Mouse (Mus musculus): ENCODE measurements around the gene Gxylt1. TPM values are rescaled to one million over a fixed set of nuclear protein-coding genes. Genes with fewer than 3 reads are reported as not detected.

Gxylt1 gene
- total RNA-seq, 1 experiment: 27.7 TPM

- Histone ChIP-seq H3K27ac (ENCODE audit: insufficient read depth, low read depth, low read length, poor library complexity, severe bottlenecking) (no peak overlapping the region), H3K9ac (ENCODE audit: insufficient read depth, low read depth, low read length, poor library complexity, severe bottlenecking) (no peak overlapping the region), H3K4me1 (ENCODE audit: control insufficient read depth in 2 of 2, insufficient read depth in 2 of 2, low read length in 2 of 2, poor library complexity in 1 of 2) (no peaks in the 10 kb centered on the region), H3K4me3 (ENCODE audit: insufficient read depth in 1 of 2, low read depth in 1 of 2, low read length in 2 of 2, poor library complexity in 1 of 2, severe bottlenecking in 1 of 2) (no peak overlapping the region), H3K9me3 (ENCODE audit: control insufficient read depth, insufficient read depth, low read depth, low read length) (no peaks in the 10 kb centered on the region), H3K36me3 (ENCODE audit: control insufficient read depth, insufficient read depth, low read length, poor library complexity, severe bottlenecking) (no peaks in the 10 kb centered on the region)
- TF ChIP-seq HCFC1 (IDR thresholded peaks at IDR 0.05; ENCODE audit: borderline replicate concordance, insufficient read depth, low read length): no peak
- DNase-seq (ENCODE audit: low read depth, low spot score): no peak
- in situ Hi-C loops (cut with MboI; ENCODE audit: low sequenced_read_pairs in 2 of 2, unreplicated experiment in 2 of 2): loop anchor here in 1 of 2 experiments (10.0 kb wide), 1 partner anchor 784 kb away; no protein-coding TSS in a partner anchor
Measured at GRCm38 (mm10) chr15:93228375-93228774, 46.6 kb downstream of the Gxylt1 start.

GRCm38 (mm10) chr15:93227764-93228079 lies 47.3 kb downstream of the Gxylt1 start:
- Histone ChIP-seq H3K4me3 (ENCODE audit: insufficient read depth in 1 of 2, low read depth in 1 of 2, low read length in 2 of 2, poor library complexity in 1 of 2, severe bottlenecking in 1 of 2) (no peak overlapping the region), H3K4me1 (ENCODE audit: control insufficient read depth in 2 of 2, insufficient read depth in 2 of 2, low read length in 2 of 2, poor library complexity in 1 of 2) (no peaks in the 10 kb centered on the region), H3K27ac (ENCODE audit: insufficient read depth, low read depth, low read length, poor library complexity, severe bottlenecking) (no peak overlapping the region), H3K36me3 (ENCODE audit: control insufficient read depth, insufficient read depth, low read length, poor library complexity, severe bottlenecking) (no peaks in the 10 kb centered on the region), H3K9me3 (ENCODE audit: control insufficient read depth, insufficient read depth, low read depth, low read length) (no peaks in the 10 kb centered on the region), H3K9ac (ENCODE audit: insufficient read depth, low read depth, low read length, poor library complexity, severe bottlenecking) (no peak overlapping the region)
- TF ChIP-seq ZC3H11A (IDR thresholded peaks at IDR 0.05; ENCODE audit: borderline replicate concordance, low read depth, low read length): peak; percentile 69; the same call in 1 of the 2 replicates
- no peak for TF ChIP-seq MAFK (IDR thresholded peaks at IDR 0.05; ENCODE audit: insufficient read depth, low read depth, low read length)
- in situ Hi-C loops (cut with MboI; ENCODE audit: low sequenced_read_pairs in 2 of 2, unreplicated experiment in 2 of 2): loop anchor here in 1 of 2 experiments (10.0 kb wide), 1 partner anchor 783 kb away; no protein-coding TSS in a partner anchor
- peak; percentile 25 for DNase-seq (ENCODE audit: low read depth, low spot score)

- no peak overlapping the region for H3K4me3 ChIP-seq (ENCODE audit: insufficient read depth in 1 of 2, low read depth in 1 of 2, low read length in 2 of 2, poor library complexity in 1 of 2, severe bottlenecking in 1 of 2)
- TF ChIP-seq ZNF384 (IDR thresholded peaks at IDR 0.05; ENCODE audit: low read depth, low read length) (no peak), HCFC1 (IDR thresholded peaks at IDR 0.05; ENCODE audit: borderline replicate concordance, insufficient read depth, low read length) (no peak), MAFK (IDR thresholded peaks at IDR 0.05; ENCODE audit: insufficient read depth, low read depth, low read length) (no peak), ZC3H11A (IDR thresholded peaks at IDR 0.05; ENCODE audit: borderline replicate concordance, low read depth, low read length) (no peak), CHD2 (IDR thresholded peaks at IDR 0.05; ENCODE audit: low read depth, low read length) (no peak)
- no peaks in the 10 kb centered on the region for H3K36me3 ChIP-seq (ENCODE audit: control insufficient read depth, insufficient read depth, low read length, poor library complexity, severe bottlenecking)
- H3K27ac ChIP-seq (ENCODE audit: insufficient read depth, low read depth, low read length, poor library complexity, severe bottlenecking): no peak overlapping the region
- no peak overlapping the region for H3K9ac ChIP-seq (ENCODE audit: insufficient read depth, low read depth, low read length, poor library complexity, severe bottlenecking)
- no peaks in the 10 kb centered on the region for H3K9me3 ChIP-seq (ENCODE audit: control insufficient read depth, insufficient read depth, low read depth, low read length)
- in situ Hi-C loops (cut with MboI; ENCODE audit: low sequenced_read_pairs in 2 of 2, unreplicated experiment in 2 of 2): loop anchor here in 1 of 2 experiments (10.0 kb wide), 1 partner anchor 782 kb away; no protein-coding TSS in a partner anchor
- no peak for DNase-seq (ENCODE audit: low read depth, low spot score)
- no peaks in the 10 kb centered on the region for H3K4me1 ChIP-seq (ENCODE audit: control insufficient read depth in 2 of 2, insufficient read depth in 2 of 2, low read length in 2 of 2, poor library complexity in 1 of 2)
Measured at GRCm38 (mm10) chr15:93226930-93227763, 47.8 kb downstream of the Gxylt1 start.

GRCm38 (mm10) chr15:93222475-93222874 lies 52.5 kb downstream of the Gxylt1 start:
- H3K36me3 ChIP-seq (ENCODE audit: control insufficient read depth, insufficient read depth, low read length, poor library complexity, severe bottlenecking): no peaks in the 10 kb centered on the region
- in situ Hi-C loops (cut with MboI; ENCODE audit: low sequenced_read_pairs in 2 of 2, unreplicated experiment in 2 of 2): loop anchor here in 1 of 2 experiments (10.0 kb wide), 1 partner anchor 778 kb away; no protein-coding TSS in a partner anchor
- no peak overlapping the region for H3K4me3 ChIP-seq (ENCODE audit: insufficient read depth in 1 of 2, low read depth in 1 of 2, low read length in 2 of 2, poor library complexity in 1 of 2, severe bottlenecking in 1 of 2)
- no peaks in the 10 kb centered on the region for H3K9me3 ChIP-seq (ENCODE audit: control insufficient read depth, insufficient read depth, low read depth, low read length)
- no peak overlapping the region for H3K9ac ChIP-seq (ENCODE audit: insufficient read depth, low read depth, low read length, poor library complexity, severe bottlenecking)
- TF ChIP-seq CHD2 (IDR thresholded peaks at IDR 0.05; ENCODE audit: low read depth, low read length) (no peak), HCFC1 (IDR thresholded peaks at IDR 0.05; ENCODE audit: borderline replicate concordance, insufficient read depth, low read length) (no peak), ZNF384 (IDR thresholded peaks at IDR 0.05; ENCODE audit: low read depth, low read length) (no peak), ZC3H11A (IDR thresholded peaks at IDR 0.05; ENCODE audit: borderline replicate concordance, low read depth, low read length) (no peak)
- no peaks in the 10 kb centered on the region for H3K4me1 ChIP-seq (ENCODE audit: control insufficient read depth in 2 of 2, insufficient read depth in 2 of 2, low read length in 2 of 2, poor library complexity in 1 of 2)
- no peak overlapping the region for H3K27ac ChIP-seq (ENCODE audit: insufficient read depth, low read depth, low read length, poor library complexity, severe bottlenecking)
- DNase-seq (ENCODE audit: low read depth, low spot score): peak; percentile 25

GRCm38 (mm10) chr15:93212617-93213016 lies 62.4 kb downstream of the Gxylt1 start:
- Histone ChIP-seq H3K4me3 (ENCODE audit: insufficient read depth in 1 of 2, low read depth in 1 of 2, low read length in 2 of 2, poor library complexity in 1 of 2, severe bottlenecking in 1 of 2) (no peak overlapping the region), H3K9ac (ENCODE audit: insufficient read depth, low read depth, low read length, poor library complexity, severe bottlenecking) (no peak overlapping the region), H3K4me1 (ENCODE audit: control insufficient read depth in 2 of 2, insufficient read depth in 2 of 2, low read length in 2 of 2, poor library complexity in 1 of 2) (no peaks in the 10 kb centered on the region), H3K27ac (ENCODE audit: insufficient read depth, low read depth, low read length, poor library complexity, severe bottlenecking) (no peak overlapping the region), H3K36me3 (ENCODE audit: control insufficient read depth, insufficient read depth, low read length, poor library complexity, severe bottlenecking) (no peaks in the 10 kb centered on the region), H3K9me3 (ENCODE audit: control insufficient read depth, insufficient read depth, low read depth, low read length) (no peaks in the 10 kb centered on the region; the same call in 1 of the 2 replicates)
- DNase-seq (ENCODE audit: low read depth, low spot score): no peak
- TF ChIP-seq CHD2 (IDR thresholded peaks at IDR 0.05; ENCODE audit: low read depth, low read length): no peak
- TF ChIP-seq HCFC1 (IDR thresholded peaks at IDR 0.05; ENCODE audit: borderline replicate concordance, insufficient read depth, low read length): no peak
- TF ChIP-seq MAFK (IDR thresholded peaks at IDR 0.05; ENCODE audit: insufficient read depth, low read depth, low read length): no peak
- in situ Hi-C loops (cut with MboI; ENCODE audit: low sequenced_read_pairs in 2 of 2, unreplicated experiment in 2 of 2): no loop called here

Measured in ES-E14 (cell line).